Mouse (Mus musculus) forelimb bud, embryonic 11.5 days (tissue): ENCODE results near the gene Prss27.
"Not testable (repeated sequence)": the region's sequence is repeated elsewhere in the genome, so short reads cannot be mapped to it uniquely, and the experiment has no call there.

Source experiments
- DNase-seq: peaks from one replicate; pipeline ENCODE4 v3.0.0-alpha.2; 2012; ENCODE audit warnings: low read depth, low spot score

The Prss27 gene

DNA sequence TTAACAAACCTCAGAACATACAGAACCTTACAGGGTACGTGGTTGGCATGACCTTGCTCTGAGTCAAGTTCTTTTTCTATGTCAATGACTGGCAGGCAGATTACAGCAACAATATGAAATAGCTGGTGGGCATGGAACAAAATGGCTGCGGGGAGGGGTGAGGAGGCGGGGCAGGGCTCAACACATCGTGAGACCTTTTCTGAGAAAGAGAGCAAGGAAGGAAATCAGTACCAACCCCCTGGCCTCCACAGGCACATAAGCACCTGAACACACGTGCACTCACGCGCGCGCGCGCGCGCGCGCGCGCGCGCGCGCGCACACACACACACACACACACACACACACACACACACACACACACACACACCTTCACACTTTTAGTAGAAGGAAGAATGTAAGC is 7.4 kb upstream of the Prss27 start:
- no peak for DNase-seq

DNA sequence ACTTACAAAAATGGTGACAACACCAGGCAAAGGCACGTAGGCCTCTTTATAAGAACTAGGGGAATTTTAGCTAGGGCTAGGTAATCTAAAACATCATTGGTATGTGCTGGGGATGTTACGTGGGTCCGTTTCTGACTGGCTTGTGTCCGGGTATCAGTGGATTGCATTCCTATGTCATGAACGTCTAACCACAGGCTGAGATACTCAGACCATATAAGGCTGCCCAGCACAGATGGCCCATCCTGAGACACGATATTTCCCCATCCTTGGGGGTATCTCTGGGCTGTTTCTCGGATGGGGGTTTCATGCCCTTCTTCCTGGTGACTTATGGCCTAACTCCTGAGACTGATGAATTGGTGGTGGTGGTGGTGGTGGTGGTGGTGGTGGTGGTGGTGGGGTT is 2.9 kb upstream of the Prss27 start:
- no peak for DNase-seq

DNA sequence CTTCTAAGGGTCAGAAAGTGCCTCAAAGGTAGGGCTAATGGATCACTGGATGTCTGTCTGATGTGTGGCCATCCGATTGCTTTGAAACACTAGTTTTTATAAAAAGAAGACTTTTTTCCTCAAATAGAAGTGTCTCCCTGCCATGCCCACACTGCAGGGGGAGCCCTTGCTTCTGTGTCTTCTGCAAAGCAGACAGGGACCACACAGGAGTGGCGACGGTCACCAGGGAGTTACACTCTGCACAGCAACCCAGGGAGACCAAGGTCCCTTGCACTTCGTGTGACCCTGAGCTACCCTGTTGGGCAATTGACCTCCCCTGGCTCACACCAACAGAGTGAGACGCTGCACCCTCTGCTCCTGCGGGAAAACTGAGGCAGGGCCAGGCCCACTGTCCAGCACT is 990 bp upstream of the Prss27 start:
- no peak for DNase-seq

DNA sequence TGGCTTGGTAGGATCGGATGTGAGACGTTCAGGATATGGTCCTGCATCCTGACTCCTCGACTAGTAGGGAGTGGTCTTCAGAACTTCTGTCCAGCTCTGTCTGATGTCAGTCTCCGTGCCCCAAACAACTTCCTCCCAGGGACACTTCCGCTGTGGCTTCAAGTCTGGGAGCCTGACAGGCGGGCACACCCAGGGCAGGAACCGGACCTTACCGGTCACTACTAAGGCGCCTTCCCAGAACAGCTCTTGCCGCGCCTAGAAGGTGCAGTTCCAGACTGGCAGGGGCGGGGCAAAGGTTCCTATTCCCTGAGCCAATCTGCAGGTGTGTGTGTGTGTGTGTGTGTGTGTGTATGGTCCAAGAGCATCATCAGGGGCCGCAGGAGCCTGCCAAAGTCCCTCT is 584 bp upstream of the Prss27 start:
- no peak for DNase-seq

DNA sequence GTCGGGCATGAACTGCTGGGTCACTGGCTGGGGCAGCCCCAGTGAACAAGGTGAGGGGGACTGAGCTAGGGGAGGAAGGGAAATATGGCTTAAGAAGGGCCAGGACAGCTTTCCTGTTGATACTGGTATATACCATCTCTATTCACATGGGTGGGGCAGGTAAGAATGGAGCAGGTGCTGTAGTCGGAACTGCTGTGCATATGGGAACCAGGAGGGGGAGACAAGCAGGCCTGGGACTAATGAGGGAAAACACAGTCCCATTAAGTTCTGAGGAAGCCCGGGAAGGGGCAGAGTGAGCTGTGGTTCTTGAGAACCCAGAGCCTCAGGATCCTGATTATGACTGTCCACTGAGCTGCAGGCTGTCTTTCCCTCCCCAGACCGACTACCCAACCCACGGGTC is 6.5 kb downstream of the Prss27 start:
- no peak for DNase-seq

DNA sequence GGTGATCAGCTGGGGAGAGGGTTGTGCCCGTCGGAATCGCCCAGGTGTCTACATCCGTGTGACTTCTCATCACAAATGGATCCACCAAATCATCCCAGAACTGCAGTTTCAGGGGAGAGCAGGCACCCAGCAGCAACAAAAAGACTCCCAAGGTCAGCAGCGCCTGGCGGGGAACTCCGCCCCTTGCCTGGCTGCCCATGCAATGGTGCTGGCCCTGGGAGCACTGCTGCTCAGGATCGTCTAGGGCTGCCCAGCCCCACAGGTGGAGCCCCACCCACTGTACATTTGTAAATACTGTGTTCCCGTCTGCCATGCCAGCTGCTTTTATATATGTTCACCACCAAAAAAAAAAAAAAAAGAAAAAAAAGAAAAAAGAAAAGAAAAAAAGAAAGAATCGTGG is 7.7 kb downstream of the Prss27 start:
- no peak for DNase-seq

DNA sequence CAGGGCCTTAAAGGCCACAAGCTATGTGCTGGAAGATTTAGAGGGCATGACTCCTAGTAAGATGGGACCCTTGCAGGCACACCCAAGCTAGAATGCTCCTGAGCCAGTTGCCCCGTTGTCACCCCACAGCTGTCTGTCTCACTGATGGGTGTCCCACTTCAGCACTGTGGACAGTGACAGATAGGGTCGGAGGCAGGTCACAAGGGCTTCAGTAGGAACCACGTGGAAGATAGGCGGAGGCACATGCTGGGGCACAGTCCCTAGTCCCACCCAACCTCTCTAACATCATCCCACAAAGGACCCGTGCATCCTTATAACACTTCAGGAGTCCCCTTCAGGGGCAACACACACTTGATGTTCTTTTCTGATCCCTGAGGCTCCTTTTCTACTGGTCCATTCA is 8.1 kb downstream of the Prss27 start:
- no peak for DNase-seq

DNA sequence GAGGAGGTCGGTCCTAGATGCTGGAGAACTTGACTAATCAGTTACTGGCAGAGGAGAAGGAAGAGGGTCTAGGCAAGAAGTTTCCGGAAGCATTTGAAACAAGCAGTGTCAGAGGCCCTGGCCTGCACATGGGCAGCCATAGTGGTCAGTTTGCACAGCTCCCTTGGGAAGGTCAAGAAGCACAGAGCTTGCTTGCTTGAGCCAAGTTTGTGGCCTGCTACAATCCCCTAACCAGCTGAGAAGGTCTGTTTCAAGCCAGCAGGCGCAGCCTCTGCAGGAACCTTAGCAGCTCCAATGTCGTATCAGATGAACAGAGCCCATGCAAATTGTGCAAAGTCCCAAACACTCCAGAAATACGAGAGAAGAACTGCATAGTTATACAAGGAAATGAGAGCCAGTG is 10.1 kb downstream of the Prss27 start:
- DNase-seq, result no peak

DNA sequence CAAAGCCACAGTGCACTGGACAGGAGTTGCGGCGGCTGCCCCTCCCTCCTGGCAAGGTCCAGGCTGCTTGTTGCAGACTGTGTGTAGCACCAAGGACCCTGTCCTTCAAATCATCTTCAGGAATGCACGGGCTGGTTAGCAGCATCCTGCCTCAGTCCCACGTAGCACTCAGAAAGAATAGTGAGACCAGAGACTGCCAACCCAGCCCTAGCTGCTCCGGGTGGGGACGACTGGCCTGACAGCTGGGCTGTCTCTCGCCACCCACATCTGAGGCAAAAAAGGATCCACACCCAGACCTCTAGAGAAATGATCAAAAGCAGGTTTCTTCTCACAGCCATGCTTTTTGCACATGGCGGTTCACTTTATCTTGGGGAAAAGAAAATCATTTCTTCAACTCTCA is 11.1 kb downstream of the Prss27 start:
- DNase-seq, result no peak

DNA sequence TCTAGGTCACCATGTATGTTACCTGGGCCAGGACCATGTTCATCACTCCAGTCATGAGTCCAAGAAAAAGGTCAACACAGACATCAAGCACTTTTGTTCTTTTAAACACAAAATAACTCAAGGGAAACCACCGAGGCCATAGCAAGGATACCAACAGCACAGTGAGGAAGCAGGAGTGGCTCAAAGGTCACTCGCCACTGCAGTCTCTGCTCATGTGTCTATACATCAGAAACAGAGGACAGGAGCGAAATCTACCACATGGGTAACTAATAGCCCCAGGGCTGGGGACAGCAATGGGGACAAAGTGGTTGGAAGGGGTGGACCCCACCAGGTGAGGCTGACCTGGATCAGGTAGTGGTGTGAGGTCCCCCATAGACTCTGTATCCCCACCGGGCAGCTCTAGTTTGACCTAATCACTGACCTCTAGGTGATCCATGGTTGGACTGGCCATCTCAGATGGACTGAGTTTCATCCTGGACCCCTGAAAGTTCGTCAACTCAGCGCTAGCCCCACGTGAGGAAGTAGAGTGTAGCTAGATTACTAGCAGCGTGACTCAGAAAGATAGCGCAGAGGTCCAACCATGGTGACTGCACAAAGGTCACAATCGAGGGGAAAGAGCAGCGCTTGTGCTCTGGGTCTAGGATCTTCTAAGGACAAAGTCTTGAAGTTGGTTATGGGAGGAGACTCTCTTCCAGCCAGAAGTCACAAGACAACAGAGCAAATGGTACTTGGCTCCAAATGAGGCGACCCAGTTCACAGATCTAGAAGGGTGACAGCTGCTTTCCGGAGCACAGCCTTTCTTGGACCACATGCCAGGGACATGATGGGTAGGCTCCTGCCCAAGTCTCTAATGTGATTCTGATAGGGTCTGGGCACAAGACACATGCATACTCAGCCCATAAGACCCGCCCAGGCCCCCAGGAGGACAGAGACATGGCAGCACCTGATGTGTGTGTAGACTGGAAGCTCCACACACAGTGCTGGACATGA is 19.0 kb downstream of the Prss27 start:
- DNase-seq, result no peak

DNA sequence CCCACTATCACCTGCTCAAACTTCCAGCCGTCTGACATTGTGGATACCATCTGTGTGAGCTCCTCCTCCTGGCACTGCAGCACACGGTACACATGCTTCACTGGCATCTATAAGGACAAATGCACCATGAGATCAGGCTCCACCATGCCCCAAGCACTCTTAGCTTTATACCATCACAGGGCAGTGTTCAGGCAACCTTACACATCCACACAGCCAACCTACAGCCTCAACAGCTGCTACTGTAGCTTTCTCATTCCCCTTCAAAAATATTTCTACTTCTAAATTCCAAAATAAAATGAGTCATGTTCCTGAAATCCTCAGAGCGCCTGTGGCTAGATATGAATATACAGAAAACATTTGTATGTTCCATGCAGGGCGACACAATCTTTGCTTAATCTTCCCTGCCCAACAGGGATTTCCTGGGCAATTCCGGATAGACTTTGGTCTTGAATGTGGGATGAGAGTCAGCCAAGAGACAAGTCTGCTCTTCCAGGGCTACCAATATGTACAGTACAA is 19.8 kb downstream of the Prss27 start:
- no peak for DNase-seq

DNA sequence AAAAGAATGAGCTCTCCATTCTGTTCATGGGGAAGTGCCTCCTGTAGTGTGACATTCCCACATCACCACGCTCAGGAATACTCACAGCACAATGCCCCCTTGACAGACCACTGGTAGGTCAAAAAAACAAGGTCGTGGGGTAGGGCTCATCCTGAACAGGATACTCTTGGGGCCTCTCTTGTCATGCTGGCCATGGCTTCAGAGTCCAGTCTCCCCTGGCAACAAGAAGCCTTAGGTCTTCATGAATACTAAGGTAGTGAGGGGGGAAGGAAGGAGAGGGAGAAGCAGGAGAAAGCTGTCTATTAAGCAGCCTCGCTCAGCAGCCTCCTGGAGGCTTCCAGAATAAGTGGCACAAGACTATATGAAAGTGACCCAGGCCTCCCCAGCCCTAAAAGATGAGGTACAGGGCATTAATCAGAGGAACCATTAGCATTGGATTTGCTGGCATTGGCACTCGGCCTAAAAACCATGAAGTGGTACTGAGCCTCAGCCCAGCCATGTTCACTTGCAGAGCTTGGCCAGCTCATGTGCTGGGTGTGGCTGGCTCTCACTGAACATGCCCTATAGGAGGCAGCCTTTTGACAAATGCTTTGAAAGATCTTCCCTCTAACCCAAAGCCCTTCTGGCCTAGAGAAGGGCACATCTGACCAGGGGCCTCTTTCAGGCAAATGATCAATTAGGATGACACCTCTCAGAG is 24.7 kb downstream of the Prss27 start:
- no peak for DNase-seq

DNA sequence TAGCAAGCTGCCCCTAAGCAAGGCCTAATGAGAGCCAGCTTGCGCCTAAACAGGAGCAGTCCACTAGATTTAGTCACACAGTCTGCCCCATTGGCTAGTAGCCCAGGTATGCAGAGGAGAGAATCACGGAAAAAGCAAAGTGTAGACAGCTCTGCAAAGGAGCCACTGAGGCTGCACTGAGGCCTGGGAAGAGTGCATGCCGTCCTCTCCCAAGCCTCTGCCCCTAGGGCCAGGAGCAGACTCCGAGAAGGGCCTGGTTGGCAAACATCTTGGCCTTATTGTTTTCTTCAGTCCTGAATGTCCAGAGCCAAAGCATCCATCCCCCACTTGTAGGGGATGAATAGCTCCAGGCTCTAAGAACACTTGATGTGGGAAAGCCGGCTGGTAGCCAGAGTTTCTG is 30.3 kb downstream of the Prss27 start:
- DNase-seq, result no peak

DNA sequence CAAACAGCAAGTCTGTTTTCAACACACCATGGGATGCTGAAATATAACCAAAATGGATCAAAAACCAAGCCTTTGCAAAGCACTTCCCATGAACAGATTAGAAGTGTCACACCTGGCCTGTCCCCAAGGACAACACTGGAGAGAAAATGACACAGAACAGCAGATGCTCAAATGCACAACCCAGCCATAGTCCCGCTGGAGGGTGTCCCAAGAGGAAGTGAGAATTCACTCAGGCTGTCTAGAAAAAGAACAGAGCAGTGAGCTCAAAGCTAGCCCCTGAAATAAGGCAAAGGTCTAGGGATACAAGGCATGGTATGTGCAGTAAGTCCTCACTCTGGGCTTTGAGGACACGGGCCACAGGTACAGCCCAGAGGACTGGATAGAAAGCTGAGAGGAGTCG is 31.6 kb downstream of the Prss27 start:
- DNase-seq, result no peak

DNA sequence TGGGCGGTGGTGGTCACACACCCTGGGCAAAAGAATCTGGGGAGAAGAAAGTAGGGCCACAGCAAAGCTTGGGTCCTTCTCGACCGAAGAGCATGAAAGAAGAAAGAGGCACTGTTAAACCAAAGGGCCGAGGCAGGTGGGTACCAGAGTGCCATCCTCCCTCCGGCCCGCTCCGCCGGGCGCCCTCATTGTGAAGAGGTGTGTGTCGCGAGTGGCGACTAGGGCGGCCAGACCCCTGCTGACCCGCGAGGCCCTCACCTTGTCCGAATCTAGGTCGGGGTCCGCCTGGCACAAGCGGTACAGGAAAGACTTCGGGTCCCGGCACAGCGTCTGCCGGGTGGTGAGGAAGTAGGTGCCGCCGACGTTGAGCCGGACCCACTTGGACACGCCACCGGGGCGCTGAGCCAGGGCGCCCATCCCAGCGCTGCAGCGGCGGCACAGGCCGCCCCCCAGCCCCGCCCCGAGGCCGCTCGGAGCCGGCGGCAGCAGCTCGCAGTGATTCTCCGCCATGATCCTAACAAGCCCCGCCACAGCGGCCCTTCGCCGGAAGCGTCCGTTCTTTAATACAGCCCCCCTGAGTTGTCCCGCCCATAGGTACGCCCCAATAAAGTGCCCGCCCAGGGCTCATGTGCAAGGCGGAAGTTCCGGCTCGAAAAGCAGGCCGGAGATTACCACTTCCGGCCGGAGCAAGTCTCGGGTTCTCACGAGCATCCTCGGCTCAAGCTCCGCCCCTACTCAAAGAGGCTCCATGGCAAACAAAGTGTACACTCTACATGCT is 35.2 kb downstream of the Prss27 start, which contains the start of gene Kctd5:
TSS of gene Kctd5 (minus strand) at position 567 of the 778 bp plus-strand sequence.
- peak; percentile 98 for DNase-seq

DNA sequence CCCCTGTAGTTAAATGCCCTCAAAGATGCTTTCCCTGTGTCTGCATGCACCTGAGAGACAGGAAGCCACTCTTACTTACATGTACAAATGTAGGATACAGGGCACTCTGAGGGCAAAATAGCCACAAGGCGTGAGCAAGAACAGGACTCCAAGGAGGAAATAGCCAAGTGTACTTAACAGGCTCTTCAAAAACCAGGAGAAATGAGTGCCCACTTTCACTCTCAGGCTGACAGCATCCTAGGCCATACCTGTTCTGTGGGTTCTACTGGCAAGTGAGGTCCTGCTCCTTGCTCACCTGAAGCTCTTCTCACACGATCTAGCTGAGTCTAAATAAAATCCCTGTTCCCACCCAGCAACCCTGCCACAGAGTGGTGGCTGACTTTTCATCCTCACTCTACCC is 39.2 kb downstream of the Prss27 start:
- DNase-seq, result no peak

DNA sequence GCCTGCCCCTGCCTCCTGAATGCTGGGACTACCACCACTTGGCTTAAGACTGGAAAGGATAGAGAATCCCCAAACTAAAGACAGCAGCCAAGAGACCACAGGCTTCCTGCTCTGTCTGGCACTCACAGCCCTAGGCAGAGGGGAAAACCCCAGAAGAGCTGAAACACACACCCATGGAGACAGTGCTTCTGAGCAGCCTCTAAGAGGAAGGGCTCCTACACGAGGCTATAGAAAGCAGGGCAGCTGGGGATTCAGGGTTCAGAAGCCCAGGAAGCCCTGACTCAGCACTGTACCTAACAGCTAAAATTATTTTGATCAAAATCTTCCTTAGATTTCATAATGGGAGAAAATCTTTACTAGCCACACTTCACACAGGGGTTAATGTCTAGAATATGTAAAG is 46.6 kb downstream of the Prss27 start:
- no peak for DNase-seq

DNA sequence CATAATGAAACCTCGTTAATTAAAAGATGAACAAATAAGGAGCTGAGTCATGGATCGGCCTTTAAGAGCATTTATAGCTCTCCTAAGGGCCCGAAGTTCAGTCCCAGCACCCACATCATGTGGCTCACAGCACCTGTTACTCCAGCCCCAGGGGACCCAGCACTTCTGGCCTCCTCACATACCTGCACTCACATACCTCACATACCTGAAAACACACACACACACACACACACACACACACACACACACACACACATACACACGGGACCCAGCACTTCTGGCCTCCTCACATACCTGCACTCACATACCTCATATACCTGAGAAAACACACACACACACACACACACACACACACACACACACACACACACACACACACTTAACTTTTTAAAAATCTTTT is 48.5 kb downstream of the Prss27 start:
- not testable (repeated sequence) for DNase-seq

DNA sequence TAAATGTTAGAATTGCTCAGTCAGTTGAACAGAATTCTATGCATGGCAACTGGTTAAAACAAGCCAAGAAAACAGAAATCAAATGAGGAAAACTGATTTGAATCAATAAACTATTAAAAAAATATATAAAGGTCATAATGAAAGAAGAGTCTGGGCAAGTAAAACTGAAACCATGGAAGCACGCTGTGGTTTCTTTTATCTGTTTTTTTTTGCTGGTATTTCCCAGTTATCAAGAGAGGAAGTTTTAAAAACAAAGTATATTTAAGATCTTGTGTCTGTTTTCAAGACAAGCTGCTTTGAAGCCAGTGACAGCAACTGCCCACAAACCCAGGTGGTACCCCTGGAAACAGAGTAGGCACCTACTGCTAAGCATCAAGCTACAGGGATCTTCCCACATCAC is 52.6 kb downstream of the Prss27 start:
- DNase-seq, result no peak
